ENCODE assay signal across 15 mouse cellular contexts in genomic region chr7:110305486-110305885, GRCm38 (mm10).
"Had no signal": no experiment of that assay in that cellular context is flagged by ENCODE, and none has a peak within 500 bp of the region (broad histone marks: within the 10 kb centered on the region; RNA-seq: fewer than 3 reads in every experiment).

No protein-coding gene starts in this region.

- DNase-seq: layer of hippocampus, adult 9-11 months; liver; liver, embryonic 13.5 days; lung, adult 18-20 months; right cerebral cortex, adult 18-20 months; right cerebral cortex, postnatal 25 days; spleen, adult 18-20 months; thymus, adult 18-20 months; thymus, postnatal 14 days had no signal

- ATAC-seq: hindbrain, embryonic 16.5 days; inflammation-experienced regulatory T-cells, adult 6 months; midbrain, embryonic 13.5 days had no signal

- H3K9ac ChIP-seq: limb, embryonic 12.5 days; liver, embryonic 13.5 days; midbrain, embryonic 13.5 days; neural tube, embryonic 15.5 days had no signal

- H3K9me3 ChIP-seq: limb, embryonic 12.5 days; liver, embryonic 13.5 days; midbrain, embryonic 13.5 days; neural tube, embryonic 15.5 days had no signal

- H3K36me3 ChIP-seq: liver, embryonic 13.5 days had no signal

- H3K27ac ChIP-seq: limb, embryonic 12.5 days; liver, embryonic 13.5 days; midbrain, embryonic 13.5 days; neural tube, embryonic 15.5 days had no signal

- H3K4me2 ChIP-seq: limb, embryonic 12.5 days; liver, embryonic 13.5 days; midbrain, embryonic 13.5 days; neural tube, embryonic 15.5 days had no signal

- H3K27me3 ChIP-seq: limb, embryonic 12.5 days; liver, embryonic 13.5 days; midbrain, embryonic 13.5 days; neural tube, embryonic 15.5 days had no signal

- H3K4me3 ChIP-seq: limb, embryonic 12.5 days; liver, embryonic 13.5 days; midbrain, embryonic 13.5 days; myocyte; neural tube, embryonic 15.5 days had no signal

- H3K4me1 ChIP-seq: limb, embryonic 12.5 days; neural tube, embryonic 15.5 days had no signal
